Mouse (Mus musculus): ENCODE measurements around the gene Ssbp3.

GRCm38 (mm10) chr4:106866845-106867244, 43.7 kb upstream of the Ssbp3 start:
- no peak for TF ChIP-seq CTCF (conservative IDR thresholded peaks at IDR 0.05; ENCODE audit: low read length)
- no peak for TF ChIP-seq POU5F1 (IDR thresholded peaks at IDR 0.05; ENCODE audit: borderline replicate concordance, low read length)

Measured in E14TG2a.4 (cell line).